Mouse (Mus musculus) thymus, postnatal 14 days (tissue): ENCODE data around the gene Tdrd9.

Source experiments
- DNase-seq: peaks from one replicate; pipeline ENCODE4 v3.0.0; 2021

Gene Tdrd9

GRCm38 (mm10) chr12:112108696-112109445 lies 137.5 kb downstream of the Tdrd9 start:
- DNase-seq, result no peak

GRCm38 (mm10) chr12:112109701-112110100 lies 138.3 kb downstream of the Tdrd9 start:
- no peak for DNase-seq

GRCm38 (mm10) chr12:112111323-112111722 lies 140.0 kb downstream of the Tdrd9 start:
- no peak for DNase-seq

GRCm38 (mm10) chr12:112112235-112112634 lies 140.9 kb downstream of the Tdrd9 start:
- no peak for DNase-seq

GRCm38 (mm10) chr12:112112686-112113396 lies 141.5 kb downstream of the Tdrd9 start:
- DNase-seq, result no peak

GRCm38 (mm10) chr12:112113710-112114109 lies 142.4 kb downstream of the Tdrd9 start:
- DNase-seq, result peak; percentile 73

GRCm38 (mm10) chr12:112117006-112117405 lies 145.6 kb downstream of the Tdrd9 start:
- no peak for DNase-seq

- DNase-seq, result no peak
Measured at GRCm38 (mm10) chr12:112117649-112118048, 146.3 kb downstream of the Tdrd9 start.
